Mouse (Mus musculus): ENCODE data around the gene Twist2. TPM values are rescaled to one million over a fixed set of nuclear protein-coding genes. Genes with fewer than 3 reads are reported as not detected.

The Twist2 gene
- polyA plus RNA-seq, 1 experiment: 3.3 TPM

DNA sequence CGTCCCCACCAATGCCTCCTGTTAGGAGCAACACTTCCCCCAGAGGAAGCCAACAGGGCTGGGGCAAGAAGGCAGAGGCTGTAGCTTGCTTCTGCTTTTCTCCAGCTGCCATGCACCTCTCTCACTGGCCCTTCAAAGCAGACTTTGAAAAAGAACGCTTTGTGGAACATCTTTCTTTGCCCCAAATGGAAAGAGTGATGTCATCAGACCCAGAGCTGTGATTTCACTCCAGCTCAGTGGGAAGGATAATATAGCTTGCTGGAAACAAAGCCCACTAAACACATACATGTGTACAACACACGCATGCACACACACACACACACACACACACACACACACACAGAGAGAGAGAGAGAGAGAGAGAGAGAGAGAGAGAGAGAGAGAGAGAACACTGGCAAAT, 17.1 kb upstream of the Twist2 start:
- no peaks in the 10 kb centered on the region for H3K4me1 ChIP-seq (ENCODE audit: control insufficient read depth, insufficient read depth, insufficient read length, low read length)
- WGBS: 73% methylated on average over 3 of the region's 3 CpGs

DNA sequence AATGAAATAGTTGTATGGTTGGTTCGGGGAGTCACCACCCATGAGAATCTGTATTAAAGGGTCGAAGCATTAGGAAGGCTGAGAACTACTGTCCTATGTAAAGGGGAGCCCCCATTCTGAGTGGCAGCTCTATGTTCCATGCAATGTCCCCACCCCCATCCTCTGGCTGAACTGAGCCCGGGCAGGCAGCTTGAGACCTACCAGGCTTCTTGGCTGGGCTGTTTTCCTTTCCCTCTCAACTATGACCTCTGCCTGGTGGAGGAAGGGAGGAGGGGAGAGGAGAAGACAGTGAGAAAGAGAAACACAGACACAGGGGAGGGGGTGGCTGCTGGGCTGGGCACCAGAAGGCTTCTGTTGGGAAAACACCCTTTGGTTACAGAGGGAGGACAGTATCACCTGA, 1.9 kb upstream of the Twist2 start:
- TF ChIP-seq POLR2A (IDR thresholded peaks at IDR 0.05; ENCODE audit: low read depth, low read length) (no peak), CTCF (IDR thresholded peaks at IDR 0.05; ENCODE audit: extremely low read depth, insufficient read length, insufficient replicate concordance, low read depth, low read length) (no peak)
- H3K36me3 ChIP-seq (ENCODE audit: control insufficient read depth, insufficient read depth, low read length): no peaks in the 10 kb centered on the region
- H3K4me3 ChIP-seq (ENCODE audit: low read depth, low read length): no peak overlapping the region
- no peak overlapping the region for H3K27ac ChIP-seq (ENCODE audit: insufficient read depth, low read depth, low read length)
- H3K4me1 ChIP-seq (ENCODE audit: control insufficient read depth, insufficient read depth, insufficient read length, low read length): peaks cover 4% of the 10 kb centered on the region
- H3K27me3 ChIP-seq (ENCODE audit: control insufficient read depth, insufficient read depth, low read length): peaks cover 13% of the 10 kb centered on the region
- 57% methylated on average over 3 of the region's 3 CpGs for WGBS

More for the DNA sequence above, 17.1 kb upstream of the Twist2 start:
- Histone ChIP-seq H3K4me3 (ENCODE audit: low read depth, low read length) (no peak overlapping the region), H3K27me3 (ENCODE audit: control insufficient read depth, insufficient read depth, low read length) (no peaks in the 10 kb centered on the region), H3K36me3 (ENCODE audit: control insufficient read depth, insufficient read depth, low read length) (no peaks in the 10 kb centered on the region), H3K27ac (ENCODE audit: insufficient read depth, low read depth, low read length) (no peak overlapping the region)
- TF ChIP-seq POLR2A (IDR thresholded peaks at IDR 0.05; ENCODE audit: low read depth, low read length) (no peak), CTCF (IDR thresholded peaks at IDR 0.05; ENCODE audit: extremely low read depth, insufficient read length, insufficient replicate concordance, low read depth, low read length) (no peak)

DNA sequence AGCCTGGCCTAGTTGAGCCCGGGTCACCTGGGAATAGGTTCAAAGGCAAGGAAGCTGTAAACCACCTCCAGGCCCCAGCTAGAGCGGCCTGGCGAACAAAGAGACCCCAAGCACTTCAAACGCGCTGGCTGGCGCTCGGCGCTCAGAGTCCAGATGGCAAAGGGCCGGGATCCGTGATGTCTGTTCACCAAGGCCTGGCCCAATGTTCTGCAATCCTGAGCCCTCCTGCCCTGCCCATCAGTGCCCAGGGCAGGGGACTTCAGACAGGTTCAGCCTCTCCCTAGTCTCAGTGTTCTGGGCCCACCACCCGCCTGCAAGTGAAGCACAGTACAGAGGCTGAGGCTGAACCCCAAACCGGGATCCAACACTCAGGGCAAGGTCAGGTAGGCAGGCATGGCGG, 913 bp upstream of the Twist2 start:
- 41% methylated on average over 13 of the region's 13 CpGs for WGBS
- no peaks in the 10 kb centered on the region for H3K36me3 ChIP-seq (ENCODE audit: control insufficient read depth, insufficient read depth, low read length)
- H3K27ac ChIP-seq (ENCODE audit: insufficient read depth, low read depth, low read length): no peak overlapping the region
- H3K27me3 ChIP-seq (ENCODE audit: control insufficient read depth, insufficient read depth, low read length): peaks cover 13% of the 10 kb centered on the region
- TF ChIP-seq CTCF (IDR thresholded peaks at IDR 0.05; ENCODE audit: extremely low read depth, insufficient read length, insufficient replicate concordance, low read depth, low read length) (no peak), POLR2A (IDR thresholded peaks at IDR 0.05; ENCODE audit: low read depth, low read length) (no peak)
- peaks cover 4% of the 10 kb centered on the region for H3K4me1 ChIP-seq (ENCODE audit: control insufficient read depth, insufficient read depth, insufficient read length, low read length)
- peak overlapping the region; percentile 65 for H3K4me3 ChIP-seq (ENCODE audit: low read depth, low read length)

DNA sequence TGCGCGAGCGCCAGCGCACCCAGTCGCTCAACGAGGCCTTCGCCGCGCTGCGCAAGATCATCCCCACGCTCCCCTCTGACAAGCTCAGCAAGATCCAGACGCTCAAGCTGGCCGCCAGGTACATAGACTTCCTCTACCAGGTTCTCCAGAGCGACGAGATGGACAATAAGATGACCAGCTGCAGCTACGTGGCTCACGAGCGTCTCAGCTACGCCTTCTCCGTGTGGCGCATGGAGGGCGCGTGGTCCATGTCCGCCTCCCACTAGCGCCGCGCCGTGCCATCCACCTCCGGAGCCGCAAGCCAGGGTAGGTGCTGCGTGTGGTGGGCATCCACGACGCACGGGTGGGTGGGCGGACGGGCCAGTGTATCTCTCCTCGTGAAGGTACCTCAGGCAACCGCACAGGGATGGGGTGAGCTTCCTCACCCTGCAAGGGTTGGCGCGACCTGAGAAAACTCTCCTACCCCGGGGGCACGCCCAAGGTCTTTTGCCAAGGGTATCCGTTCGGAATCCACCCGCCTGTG, 644 bp downstream of the Twist2 start:
- 5% methylated on average over 45 of the region's 45 CpGs for WGBS
- peak overlapping the region; percentile 35 for H3K4me3 ChIP-seq (ENCODE audit: low read depth, low read length)
- peaks cover 4% of the 10 kb centered on the region for H3K4me1 ChIP-seq (ENCODE audit: control insufficient read depth, insufficient read depth, insufficient read length, low read length)
- H3K27ac ChIP-seq (ENCODE audit: insufficient read depth, low read depth, low read length): no peak overlapping the region
- no peaks in the 10 kb centered on the region for H3K36me3 ChIP-seq (ENCODE audit: control insufficient read depth, insufficient read depth, low read length)
- no peak for TF ChIP-seq POLR2A (IDR thresholded peaks at IDR 0.05; ENCODE audit: low read depth, low read length)
- no peak for TF ChIP-seq CTCF (IDR thresholded peaks at IDR 0.05; ENCODE audit: extremely low read depth, insufficient read length, insufficient replicate concordance, low read depth, low read length)
- peaks cover 13% of the 10 kb centered on the region for H3K27me3 ChIP-seq (ENCODE audit: control insufficient read depth, insufficient read depth, low read length)

DNA sequence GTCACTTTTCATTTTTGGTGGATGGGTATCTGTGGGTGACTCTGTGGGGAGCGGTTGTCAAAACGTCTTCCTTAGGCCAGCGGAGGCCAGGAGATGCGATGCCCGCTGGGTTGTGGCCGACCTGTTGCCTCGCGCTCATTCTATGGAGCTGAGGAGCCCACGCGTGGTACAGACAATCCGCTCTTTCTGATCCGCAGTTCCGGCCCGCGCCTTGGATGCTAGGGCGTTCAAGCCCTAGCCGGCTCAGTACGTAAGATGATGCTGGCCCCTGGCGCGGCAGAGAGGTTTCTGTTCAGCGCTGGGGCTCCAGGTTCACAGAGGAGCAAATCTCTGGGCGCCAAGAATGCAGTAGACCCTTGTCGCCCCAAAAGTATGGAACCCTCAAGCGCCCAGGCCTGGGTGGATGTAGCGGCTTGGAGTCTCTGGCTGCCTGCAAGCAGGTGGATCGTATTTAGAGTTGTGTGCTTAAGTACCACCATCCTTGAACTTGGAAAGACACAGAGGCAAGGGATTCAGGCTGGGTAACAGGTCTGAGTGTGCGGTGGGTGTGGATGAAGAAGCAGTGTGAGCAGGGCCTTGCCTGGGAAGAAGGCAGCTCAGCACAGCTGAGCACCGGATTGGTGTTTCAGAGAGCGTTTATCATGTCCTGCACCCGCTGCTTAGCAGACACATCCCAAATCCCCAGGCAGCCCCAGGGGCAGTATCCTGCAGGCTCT, 1.3 kb downstream of the Twist2 start:
- Histone ChIP-seq H3K36me3 (ENCODE audit: control insufficient read depth, insufficient read depth, low read length) (no peaks in the 10 kb centered on the region), H3K4me3 (ENCODE audit: low read depth, low read length) (peak overlapping the region; percentile 35), H3K4me1 (ENCODE audit: control insufficient read depth, insufficient read depth, insufficient read length, low read length) (peaks cover 4% of the 10 kb centered on the region), H3K27me3 (ENCODE audit: control insufficient read depth, insufficient read depth, low read length) (peaks cover 13% of the 10 kb centered on the region), H3K27ac (ENCODE audit: insufficient read depth, low read depth, low read length) (no peak overlapping the region)
- WGBS: 15% methylated on average over 30 of the region's 30 CpGs
- TF ChIP-seq CTCF (IDR thresholded peaks at IDR 0.05; ENCODE audit: extremely low read depth, insufficient read length, insufficient replicate concordance, low read depth, low read length): no peak
- no peak for TF ChIP-seq POLR2A (IDR thresholded peaks at IDR 0.05; ENCODE audit: low read depth, low read length)

DNA sequence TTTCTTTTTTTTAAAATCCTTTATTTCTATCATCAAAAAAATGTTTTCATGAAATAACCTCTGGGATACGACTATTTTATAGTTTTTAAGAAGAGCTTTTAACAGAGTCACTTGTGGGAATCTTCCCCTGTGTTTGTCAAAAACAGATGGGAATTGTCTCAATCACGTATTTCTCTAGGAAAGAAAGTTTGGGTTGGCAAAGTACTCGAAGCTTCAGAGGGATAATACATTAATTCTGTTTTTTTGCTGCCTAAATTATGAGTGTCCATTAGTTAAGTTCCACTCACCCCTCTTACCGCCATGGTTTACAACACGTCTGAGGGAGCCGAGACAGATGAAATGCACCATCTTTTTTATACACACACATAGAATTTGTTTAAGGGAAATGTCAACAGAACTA, 2.2 kb downstream of the Twist2 start:
- peaks cover 4% of the 10 kb centered on the region for H3K4me1 ChIP-seq (ENCODE audit: control insufficient read depth, insufficient read depth, insufficient read length, low read length)
- H3K4me3 ChIP-seq (ENCODE audit: low read depth, low read length): no peak overlapping the region
- WGBS: 50% methylated on average over 6 of the region's 6 CpGs
- no peak for TF ChIP-seq POLR2A (IDR thresholded peaks at IDR 0.05; ENCODE audit: low read depth, low read length)
- TF ChIP-seq CTCF (IDR thresholded peaks at IDR 0.05; ENCODE audit: extremely low read depth, insufficient read length, insufficient replicate concordance, low read depth, low read length): no peak
- H3K36me3 ChIP-seq (ENCODE audit: control insufficient read depth, insufficient read depth, low read length): no peaks in the 10 kb centered on the region
- H3K27me3 ChIP-seq (ENCODE audit: control insufficient read depth, insufficient read depth, low read length): peaks cover 13% of the 10 kb centered on the region
- H3K27ac ChIP-seq (ENCODE audit: insufficient read depth, low read depth, low read length): no peak overlapping the region

DNA sequence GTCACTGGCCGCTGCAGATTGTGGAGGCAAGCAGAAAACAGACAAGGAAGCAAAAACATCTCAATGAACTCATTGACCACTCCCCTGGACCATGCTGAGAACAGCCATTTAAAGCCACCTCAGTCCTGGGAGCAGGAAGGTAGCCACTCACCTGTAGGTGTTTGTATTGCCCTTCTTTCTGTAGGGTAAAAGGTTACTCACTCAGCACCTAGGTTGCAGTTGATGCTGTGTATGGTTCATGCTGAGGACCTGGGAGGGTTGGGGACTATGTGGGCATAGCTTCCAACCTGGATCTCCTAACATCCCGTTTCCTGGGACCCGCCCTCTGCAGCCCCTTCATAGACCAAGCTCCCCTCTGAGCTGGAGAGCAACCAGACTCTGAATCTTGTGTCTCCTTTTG, 14.8 kb downstream of the Twist2 start:
- no peak overlapping the region for H3K27ac ChIP-seq (ENCODE audit: insufficient read depth, low read depth, low read length)
- WGBS: 71% methylated on average over 3 of the region's 3 CpGs
- no peaks in the 10 kb centered on the region for H3K4me1 ChIP-seq (ENCODE audit: control insufficient read depth, insufficient read depth, insufficient read length, low read length)
- H3K4me3 ChIP-seq (ENCODE audit: low read depth, low read length): no peak overlapping the region
- no peaks in the 10 kb centered on the region for H3K27me3 ChIP-seq (ENCODE audit: control insufficient read depth, insufficient read depth, low read length)
- TF ChIP-seq CTCF (IDR thresholded peaks at IDR 0.05; ENCODE audit: extremely low read depth, insufficient read length, insufficient replicate concordance, low read depth, low read length) (no peak), POLR2A (IDR thresholded peaks at IDR 0.05; ENCODE audit: low read depth, low read length) (no peak)
- no peaks in the 10 kb centered on the region for H3K36me3 ChIP-seq (ENCODE audit: control insufficient read depth, insufficient read depth, low read length)
